Mouse (Mus musculus): ENCODE data around the gene Cpz.

The Cpz gene

DNA sequence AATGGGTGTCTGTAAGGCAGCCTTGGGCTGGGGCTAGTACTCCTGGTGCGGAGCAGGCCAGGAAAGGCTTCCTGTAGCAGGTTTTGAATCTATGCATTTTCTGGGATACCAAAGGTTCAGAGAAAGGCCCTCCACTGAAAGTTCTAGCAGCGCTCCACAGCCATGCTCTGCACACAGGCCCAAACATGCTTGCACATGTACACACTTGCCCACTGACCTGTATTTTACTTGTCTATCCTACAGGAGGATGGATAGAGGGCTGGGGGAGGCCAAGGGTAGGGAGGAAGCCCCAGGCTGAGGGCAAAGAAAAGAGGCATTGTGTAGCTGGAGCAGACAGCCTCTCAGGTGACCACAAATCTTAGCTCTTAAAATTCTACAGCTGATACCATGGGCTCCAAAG lies 1.1 kb downstream of the Cpz start:
- DNase-seq: no peak

DNA sequence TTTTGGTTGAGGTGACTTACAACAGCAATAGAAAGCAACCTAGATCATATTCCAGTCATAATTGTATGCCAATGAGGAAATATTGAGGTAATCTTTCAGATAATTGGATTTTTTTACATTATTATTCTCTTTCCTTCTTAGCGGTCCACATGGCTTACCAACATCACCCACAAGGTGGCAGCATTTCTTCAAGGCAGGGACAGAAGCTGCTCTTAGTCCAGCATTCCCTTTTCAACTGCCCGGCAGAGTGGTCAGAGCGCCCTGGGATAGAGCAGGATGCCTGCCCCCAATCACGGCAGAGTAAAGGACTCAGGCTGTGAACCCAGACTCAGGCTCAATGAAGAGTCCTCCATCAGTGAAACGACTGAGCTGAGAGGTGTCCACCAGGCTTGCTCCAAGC lies 1.8 kb downstream of the Cpz start:
- DNase-seq: peak; percentile 80

GRCm38 (mm10) chr5:35516781-35517180 lies 8.7 kb downstream of the Cpz start:
- DNase-seq: no peak

GRCm38 (mm10) chr5:35510589-35510988 lies 14.9 kb downstream of the Cpz start:
- peak; percentile 46 for DNase-seq

DNA sequence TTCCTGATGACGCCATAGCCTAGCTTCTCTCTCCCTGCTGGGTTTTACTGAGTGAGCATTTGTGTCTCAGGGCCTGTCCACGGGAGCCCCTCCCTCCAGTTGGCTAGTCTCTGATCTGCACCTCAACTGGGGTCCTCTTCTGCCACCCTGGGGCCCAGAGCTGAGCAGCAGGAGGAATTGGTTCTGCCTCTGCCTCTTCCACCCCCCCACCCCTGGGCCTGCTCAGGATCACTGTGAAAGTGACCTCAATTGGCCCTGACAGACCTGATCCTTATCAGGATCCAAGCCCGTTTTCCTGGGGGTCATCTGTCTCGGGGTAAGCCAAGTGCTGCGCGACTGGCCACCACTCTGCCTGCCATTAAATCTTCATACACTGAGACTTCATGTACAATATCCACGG lies 20.5 kb downstream of the Cpz start:
- DNase-seq: no peak

GRCm38 (mm10) chr5:35497344-35497743 lies 28.2 kb downstream of the Cpz start:
- DNase-seq: no peak

- no peak for DNase-seq
Observed at GRCm38 (mm10) chr5:35495989-35496388, 29.5 kb downstream of the Cpz start.

DNA sequence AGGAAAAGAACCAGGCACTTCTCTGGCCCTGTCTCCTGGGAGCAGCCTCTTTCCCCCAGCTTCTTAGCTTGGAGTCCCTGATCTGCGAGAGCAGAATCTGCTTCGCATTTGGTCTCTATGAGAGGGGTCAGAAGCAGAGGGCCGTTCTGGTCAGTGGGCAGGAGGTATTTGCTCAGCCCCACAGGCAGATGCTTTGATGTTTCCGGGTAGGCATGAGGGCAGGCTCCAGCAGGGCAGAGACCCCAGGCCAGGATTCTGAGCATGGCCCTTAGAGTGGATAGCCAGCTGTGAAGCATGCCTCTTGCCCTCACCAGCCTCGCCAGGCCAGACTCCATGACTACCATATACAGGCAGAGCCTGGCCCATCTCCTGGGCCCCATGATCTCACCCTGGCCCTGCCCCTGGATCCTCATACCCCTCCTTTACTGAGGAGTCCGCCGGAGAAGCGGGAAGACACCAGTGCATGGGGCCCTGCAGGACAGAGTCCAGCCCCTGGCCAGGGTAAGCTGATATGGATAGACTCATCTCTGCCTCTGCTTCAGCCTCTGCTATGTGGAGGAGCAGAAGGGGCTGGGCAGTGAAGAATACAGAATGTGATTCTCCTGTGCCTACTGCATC lies 30.6 kb downstream of the Cpz start:
- no peak for DNase-seq

GRCm38 (mm10) chr5:35493770-35494169 lies 31.7 kb downstream of the Cpz start:
- DNase-seq: no peak

- DNase-seq: peak; percentile 22
Observed at GRCm38 (mm10) chr5:35479521-35479920, 46.0 kb downstream of the Cpz start.

GRCm38 (mm10) chr5:35475236-35475635 lies 50.3 kb downstream of the Cpz start:
- DNase-seq: no peak

DNA sequence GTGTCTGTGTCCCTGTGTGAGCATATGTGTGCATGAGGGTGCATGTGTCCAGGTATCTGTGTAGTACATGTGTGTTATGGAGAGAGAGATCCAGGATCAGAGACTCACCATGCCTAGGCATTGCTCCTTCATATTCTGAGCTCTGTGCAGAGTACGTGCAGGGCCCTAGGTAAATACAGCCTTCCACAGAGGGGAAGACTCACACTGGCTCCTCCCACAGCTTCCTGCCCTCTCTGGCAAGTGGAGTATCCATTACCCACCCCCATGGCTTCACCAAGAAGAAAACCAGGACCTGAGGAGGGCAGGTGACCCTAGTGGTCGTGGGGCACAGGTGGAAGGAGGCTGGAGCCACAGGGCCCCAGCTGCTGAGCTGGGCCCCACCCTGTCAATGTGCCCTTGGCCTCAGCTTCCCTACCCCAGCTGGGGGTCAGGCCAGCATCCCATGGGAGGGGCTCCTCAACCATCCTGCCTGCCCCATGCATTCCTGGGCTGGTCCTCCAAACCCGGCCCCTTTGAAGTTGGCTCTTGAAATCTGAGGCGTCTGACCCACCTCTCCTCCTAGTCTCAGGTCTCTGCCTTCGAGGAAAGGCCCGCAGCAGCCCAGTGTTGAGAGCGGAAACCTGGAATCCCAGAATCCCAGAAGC lies 54.5 kb downstream of the Cpz start:
- DNase-seq: no peak

DNA sequence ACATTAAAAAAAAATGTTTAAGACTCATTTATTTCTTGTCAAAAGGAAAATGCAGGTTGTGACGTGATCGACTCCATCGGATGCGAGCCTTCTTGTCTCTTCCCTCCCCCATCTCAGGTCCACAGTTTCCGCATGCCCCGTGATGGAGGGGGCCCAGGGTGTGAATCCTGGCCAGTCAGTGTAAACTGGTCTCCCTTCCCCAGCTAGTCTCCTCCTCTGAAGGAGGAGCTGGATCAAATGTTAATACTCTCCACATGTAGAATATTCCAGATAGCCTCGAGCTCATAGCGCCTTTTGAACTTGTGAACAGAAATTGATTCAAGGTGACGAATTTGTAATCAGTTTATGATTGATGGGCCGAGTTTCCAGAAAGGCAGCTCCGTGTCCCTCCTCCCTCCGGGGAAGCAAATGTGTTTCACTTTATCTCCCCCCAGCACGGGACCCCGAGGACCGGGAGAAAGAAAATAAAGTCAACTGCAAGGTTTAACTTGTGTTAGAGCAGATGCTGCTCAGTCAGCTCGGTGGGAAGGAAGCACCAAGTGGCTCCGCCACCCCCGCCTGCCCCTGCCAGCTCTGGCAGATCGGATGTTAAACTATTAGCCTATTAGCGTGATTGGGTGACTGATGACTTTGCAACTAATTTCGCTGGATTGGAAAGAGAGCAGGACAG lies 59.4 kb downstream of the Cpz start:
- DNase-seq: no peak

- DNase-seq: no peak
Observed at GRCm38 (mm10) chr5:35462081-35462480, 63.4 kb downstream of the Cpz start.

GRCm38 (mm10) chr5:35459760-35460159 lies 65.7 kb downstream of the Cpz start:
- DNase-seq: no peak

- no peak for DNase-seq
Observed at GRCm38 (mm10) chr5:35458267-35458666, 67.2 kb downstream of the Cpz start.

- no peak for DNase-seq
Observed at GRCm38 (mm10) chr5:35457364-35457763, 68.1 kb downstream of the Cpz start.

DNA sequence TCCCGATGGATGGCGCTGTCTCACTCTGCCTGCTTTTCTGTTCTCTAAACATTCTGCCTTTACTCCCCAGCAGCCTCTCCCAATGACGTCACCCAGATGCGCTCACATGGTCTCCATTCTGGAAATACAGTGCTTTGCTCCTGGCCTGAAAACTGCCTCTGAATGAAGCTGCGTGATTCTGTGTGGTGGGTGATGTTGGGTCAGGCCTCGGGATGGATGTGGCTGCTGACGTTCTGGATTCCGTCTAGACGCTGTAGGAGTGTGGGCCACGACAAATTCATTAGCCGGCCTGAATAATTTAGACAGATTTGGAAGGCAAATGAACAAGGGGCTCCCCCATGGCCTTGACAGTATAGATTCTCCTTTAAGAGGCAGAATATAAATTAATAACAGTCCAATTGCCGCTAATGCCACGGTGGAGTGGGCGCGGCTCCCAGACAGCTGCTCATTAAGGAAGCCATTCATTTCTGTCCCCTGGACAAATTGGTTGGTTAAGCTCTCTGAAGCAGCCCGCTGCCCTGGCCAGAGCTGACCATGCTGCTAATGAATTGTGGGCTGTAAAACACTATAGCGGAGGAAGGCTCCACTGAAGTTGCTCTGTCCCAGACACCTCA lies 71.2 kb downstream of the Cpz start:
- DNase-seq: peak; percentile 41
